Mouse (Mus musculus): ENCODE measurements at regions not wholly inside any gene's neighbourhood (a gene's known extent, or its start where the extent isn't known, plus 50 kb on each side); places are given as distances from the start of the nearest gene placed in this dataset.
"Not testable (repeated sequence)": the region's sequence is repeated elsewhere in the genome, so short reads cannot be mapped to it uniquely, and the experiment has no call there.

- no peak for DNase-seq
These were observed 52.8 kb upstream of the G2e3 start for GRCm38 (mm10) chr12:51294971-51295477.

DNA sequence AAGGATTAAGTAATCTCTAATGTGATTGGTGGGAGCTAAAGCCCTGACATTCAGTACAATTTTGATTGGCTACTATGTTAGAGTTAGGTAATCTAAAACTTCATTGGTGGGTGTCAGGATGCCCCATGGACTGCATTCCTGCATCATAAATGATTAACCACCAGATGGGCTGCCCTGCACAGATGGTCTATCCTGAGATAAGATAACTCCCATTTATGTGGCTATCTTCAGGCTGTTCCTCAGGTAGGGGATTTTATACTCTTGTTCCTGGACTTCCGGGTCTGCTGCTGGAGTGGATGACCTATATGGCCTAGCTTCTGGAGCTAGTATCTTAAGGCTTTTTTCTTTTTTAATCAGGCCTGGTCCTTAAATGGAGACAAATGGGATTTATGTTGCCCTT lies 69.5 kb upstream of the G2e3 start:
- no peak for DNase-seq

DNA sequence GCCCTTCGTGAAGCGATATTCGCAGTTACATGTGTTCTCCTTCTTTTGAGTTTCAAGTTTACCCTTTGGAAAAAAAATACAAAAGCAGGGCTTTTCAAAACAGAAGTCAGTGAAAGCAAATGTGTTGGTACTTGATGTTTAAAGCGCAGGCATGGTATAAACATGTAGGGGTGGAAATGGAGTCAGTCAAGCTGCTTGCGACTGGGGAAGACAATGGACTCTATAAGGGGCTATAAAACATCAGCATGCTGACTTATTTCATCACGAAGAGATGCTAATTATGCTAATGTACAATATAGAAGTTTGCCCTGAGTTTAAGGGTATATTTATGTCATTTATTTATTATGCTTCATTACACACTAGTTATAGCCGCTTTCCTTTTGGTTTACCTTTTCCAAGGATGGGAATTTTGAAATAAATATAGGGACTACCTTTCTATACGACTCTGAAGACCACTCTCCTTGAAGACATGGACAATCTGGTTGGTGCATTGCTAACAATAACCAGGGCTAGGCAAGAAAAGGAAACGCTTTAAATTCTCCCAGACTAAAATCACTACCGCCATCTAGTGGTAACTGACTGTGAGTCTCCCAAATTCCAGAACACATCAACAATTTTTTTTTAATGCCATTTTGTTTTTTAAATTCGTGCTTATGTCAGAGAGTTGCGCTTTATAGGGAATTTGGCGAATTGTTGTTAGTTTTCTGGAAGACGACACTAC lies 71.9 kb upstream of the G2e3 start:
- DNase-seq: no peak

- peak; percentile 14 for DNase-seq
These were observed 74.4 kb upstream of the G2e3 start for GRCm38 (mm10) chr12:51273486-51273885.

GRCm38 (mm10) chr12:51242839-51243238 lies 105.0 kb upstream of the G2e3 start:
- no peak for DNase-seq

- DNase-seq: no peak
These were observed 106.6 kb upstream of the G2e3 start for GRCm38 (mm10) chr12:51241131-51241781.

- DNase-seq: no peak
These were observed 136.2 kb upstream of the G2e3 start for GRCm38 (mm10) chr12:51211691-51212090.

GRCm38 (mm10) chr12:51196289-51196688 lies 151.6 kb upstream of the G2e3 start:
- no peak for DNase-seq

- no peak for DNase-seq
These were observed 152.7 kb upstream of the G2e3 start for GRCm38 (mm10) chr12:51195136-51195535.

DNA sequence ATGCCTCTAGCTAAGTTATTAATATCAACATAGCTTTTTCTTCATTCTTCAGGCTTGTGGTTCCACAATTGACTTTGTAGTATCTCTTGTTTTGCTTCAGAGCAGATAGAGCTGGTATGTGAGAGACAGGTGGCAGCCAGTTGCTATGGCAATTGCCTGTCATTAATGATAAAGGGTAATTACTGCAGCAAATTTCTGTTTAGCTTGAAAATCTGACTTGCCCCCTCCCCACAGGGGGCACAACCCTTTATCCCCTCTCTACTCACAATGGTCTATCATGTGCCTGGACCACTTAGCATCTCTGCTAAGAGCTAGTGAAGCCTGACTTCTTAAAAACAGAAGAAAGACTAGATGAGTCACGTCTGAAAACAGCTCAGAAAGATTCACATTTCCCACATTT lies 157.1 kb upstream of the G2e3 start:
- DNase-seq: no peak

GRCm38 (mm10) chr12:51190186-51190585 lies 157.7 kb upstream of the G2e3 start:
- no peak for DNase-seq

DNA sequence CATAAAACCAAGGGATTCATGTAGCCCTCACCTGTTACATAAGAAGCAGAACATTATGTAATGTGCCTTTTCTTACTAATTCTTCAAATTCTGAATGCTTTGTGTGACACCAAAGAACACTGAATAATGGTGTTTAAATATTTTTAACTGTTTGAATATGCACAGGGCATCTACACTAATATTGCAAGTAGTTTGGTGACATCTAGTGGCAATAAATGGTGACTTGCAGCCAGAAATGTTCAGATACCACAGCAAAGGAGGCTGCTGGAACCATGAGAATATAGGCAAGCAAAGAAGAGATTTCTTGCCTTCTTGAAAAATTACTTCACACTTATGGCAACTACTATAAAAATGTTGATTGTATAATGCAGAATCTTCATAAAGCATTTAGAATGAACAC lies 159.6 kb upstream of the G2e3 start:
- DNase-seq: no peak

- DNase-seq: no peak
These were observed 160.1 kb upstream of the G2e3 start for GRCm38 (mm10) chr12:51187726-51188125.

DNA sequence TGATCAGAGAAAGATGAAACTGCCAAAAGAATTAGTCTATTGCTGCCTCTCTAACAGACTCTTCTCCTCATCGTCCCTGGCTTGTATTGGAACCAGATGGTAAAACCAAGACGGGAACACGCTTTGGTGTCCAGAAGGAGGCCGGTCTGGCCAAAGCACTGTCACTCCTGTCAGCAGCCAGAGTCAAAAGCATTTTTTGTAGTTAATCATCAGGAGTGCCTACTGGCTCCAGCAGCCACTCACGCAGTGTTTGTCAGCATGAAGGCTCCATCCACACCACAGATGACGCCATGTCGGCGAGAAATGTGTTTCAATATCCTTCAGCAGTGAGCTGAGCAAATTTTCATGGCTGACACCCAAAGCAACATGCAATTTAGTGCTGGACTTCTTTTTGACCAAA lies 162.1 kb upstream of the G2e3 start:
- DNase-seq: no peak

GRCm38 (mm10) chr12:51174906-51175756 lies 172.7 kb upstream of the G2e3 start:
- DNase-seq: no peak

DNA sequence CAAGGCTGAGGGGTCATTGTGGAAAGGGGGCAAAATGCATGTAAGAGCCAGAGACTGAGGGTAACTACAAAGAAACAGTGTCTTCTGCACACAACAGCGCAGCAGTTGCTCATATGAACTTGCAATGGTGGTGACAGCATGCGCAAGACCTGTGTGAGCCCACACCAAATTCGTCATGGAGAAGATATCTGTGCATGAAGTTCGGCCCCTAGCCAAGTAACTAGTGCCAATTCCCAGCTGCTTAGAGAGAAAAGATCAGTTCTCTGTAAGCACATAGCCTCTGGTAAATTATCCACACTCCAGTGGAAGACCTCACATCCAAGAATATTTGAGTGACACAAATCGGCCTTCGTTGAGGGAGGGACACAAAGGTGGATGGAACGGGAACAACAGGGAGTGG lies 182.7 kb upstream of the G2e3 start:
- DNase-seq: no peak

- DNase-seq: no peak
These were observed 186.9 kb upstream of the G2e3 start for GRCm38 (mm10) chr12:51160995-51161394.

DNA sequence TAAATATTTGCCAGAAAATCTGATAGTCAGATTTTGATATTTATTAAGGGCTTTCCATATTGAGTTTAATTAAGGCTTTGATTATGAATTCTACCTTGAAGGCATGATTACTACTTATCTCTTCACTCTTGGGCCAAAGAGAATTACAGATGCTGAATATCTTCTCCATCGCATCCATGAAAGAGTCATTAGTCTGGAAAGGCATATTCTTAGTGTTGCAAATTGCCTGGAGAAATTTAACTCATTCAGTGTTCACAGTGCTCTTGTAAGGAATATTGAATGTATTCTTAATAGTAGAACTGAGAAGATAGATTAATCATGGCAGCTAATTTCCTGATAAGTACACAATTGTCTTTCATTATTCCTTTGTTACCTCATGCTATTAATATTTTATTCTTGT lies 187.7 kb upstream of the G2e3 start:
- no peak for DNase-seq

DNA sequence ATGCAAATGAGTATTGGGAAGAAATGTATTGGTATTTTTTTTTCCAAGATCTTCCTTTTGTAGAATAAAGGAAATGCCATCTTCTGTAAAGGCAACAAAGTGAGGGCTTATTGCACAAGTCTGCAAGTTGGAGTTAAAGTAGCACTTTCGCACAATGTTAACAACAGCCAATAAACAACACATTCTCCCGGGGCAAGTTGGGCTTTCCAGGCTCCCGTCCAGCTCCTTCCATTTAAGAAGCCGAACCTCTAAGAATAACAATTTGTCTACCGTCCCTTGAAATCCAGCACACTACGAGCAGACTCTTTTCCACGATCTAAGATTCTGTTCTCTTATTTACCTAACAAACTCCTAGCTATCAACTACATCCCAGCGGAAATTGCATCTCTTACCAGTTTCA lies 199.9 kb upstream of the G2e3 start:
- DNase-seq: peak; percentile 4

DNA sequence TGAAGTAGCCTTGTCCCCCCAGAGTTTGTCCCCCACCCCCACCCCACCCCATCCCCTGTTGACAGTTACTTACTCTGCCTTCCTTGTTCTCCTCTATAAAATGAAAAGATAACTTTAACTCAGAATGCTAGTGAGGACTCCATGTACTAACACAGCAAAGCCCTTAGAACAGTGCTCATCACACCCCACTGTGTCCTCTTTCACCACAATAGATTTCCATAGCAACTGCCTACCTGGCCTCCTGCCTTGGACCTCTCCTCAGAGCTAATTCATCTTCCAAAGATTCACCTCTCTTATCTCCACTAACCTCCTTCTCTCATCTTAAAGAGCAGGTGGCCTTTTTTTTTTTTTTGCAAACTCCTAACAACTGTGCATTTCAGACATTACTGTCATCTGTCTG lies 204.0 kb upstream of the G2e3 start:
- DNase-seq: no peak

DNA sequence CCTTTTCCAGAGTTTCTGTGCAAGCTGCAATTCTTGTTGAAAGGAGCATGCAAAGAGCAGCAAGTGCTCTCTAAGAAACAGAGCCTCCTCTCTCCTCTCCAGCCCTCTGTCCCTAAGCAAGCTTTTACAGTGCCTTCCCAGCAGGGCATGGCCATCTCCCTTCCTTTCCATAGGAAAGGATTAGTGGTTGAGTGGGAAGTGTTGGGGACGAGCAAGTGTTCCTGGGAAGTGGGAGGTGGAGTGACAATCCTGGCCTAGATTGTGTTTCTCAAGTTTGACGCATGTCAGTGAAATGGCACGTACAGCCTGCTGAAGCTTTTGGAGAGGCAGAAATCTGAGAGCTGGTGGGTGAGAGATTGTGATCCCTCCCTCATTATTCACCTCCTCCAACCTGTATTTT lies 204.7 kb upstream of the G2e3 start:
- DNase-seq: no peak

GRCm38 (mm10) chr12:51133676-51134075 lies 214.2 kb upstream of the G2e3 start:
- not testable (repeated sequence) for DNase-seq

GRCm38 (mm10) chr12:51128274-51128673 lies 219.6 kb upstream of the G2e3 start:
- DNase-seq: no peak

- DNase-seq: no peak
These were observed 229.1 kb upstream of the G2e3 start for GRCm38 (mm10) chr12:51118781-51119180.
